Mouse (Mus musculus) lung, adult 2 months (tissue): Measurements from ENCODE around the gene Crmp1.

Experiments
- CTCF ChIP-seq: fragments of 200-500 bp; IDR thresholded peaks from 2 replicates; pipeline ENCODE4 v1.5.1; 2011; ENCODE audit warnings: mild to moderate bottlenecking, low read length, control low read depth; ENCODE audit not compliant: insufficient read depth
- POLR2A ChIP-seq: fragments of 200-500 bp; IDR thresholded peaks from 2 replicates; pipeline ENCODE4 v1.6.1; 2011; ENCODE audit warnings: low read depth, mild to moderate bottlenecking, control low read depth, low read length, borderline replicate concordance; ENCODE audit errors: extremely low read depth

- TF ChIP-seq CTCF (no peak), POLR2A (no peak)
These were observed 39.3 kb downstream of the Crmp1 start for GRCm38 (mm10) chr5:37281021-37281420.
